Mouse (Mus musculus): ENCODE results near the gene Gm49450.

DNA sequence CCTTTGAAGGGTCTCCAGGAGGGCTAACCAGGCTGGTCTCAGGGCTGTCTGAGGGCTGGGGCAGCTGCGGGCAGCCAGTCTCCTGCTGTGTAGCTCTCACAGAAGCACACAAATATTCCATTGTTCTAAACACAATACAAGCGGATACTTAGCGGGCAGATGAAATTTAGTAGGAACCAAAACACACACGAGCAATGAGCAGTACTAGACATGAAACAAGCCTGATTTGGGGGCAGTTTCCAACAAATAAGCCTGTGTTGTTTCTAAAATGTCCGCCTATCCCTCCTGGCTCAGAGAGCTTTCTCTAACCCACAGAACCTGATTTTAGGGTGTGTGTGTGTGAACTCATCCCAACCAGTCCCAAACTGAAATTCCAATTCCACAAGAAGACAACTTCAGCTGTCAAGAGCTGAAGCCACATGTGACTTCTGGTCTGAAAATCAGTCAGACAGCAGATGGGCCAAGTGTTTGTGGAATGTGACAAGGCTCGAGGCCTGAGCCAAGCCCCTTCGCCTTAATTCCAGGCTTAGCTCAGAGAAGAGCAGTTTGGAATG lies 33.8 kb upstream of the Gm49450 start:
- no peak for TF ChIP-seq CTCF (IDR thresholded peaks at IDR 0.05; ENCODE audit: control insufficient read depth, insufficient read depth, insufficient read length)
- peak; percentile 87 for TF ChIP-seq USF1 (IDR thresholded peaks at IDR 0.05; ENCODE audit: low read depth)
